Mouse (Mus musculus): ENCODE measurements at regions not wholly inside any gene's neighbourhood (a gene's known extent, or its start where the extent isn't known, plus 50 kb on each side); places are given as distances from the start of the nearest gene placed in this dataset.

DNA sequence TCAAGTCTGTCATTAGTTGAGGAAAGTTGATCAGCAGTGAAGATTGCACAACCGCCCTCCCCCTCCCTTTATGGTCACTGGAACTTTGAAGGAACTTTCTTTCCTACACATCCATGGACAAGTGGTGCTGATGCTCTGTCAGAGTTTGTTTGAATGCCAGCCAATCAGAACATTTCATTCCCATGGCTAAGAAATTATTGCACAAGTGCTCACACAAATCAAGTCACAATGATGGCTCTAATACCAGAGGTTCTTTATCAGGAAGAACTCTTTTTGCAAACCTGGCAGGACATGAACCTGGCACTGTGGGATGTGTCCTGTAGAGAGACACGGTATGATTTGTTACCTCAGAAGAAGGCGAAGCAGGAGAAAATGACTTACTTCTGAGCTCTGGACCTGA lies 54.3 kb upstream of the Spry2 start:
- DNase-seq, result no peak

- no peak for DNase-seq
Measured at GRCm38 (mm10) chr14:105955082-105955481, 58.5 kb upstream of the Spry2 start.

- no peak for DNase-seq
Measured at GRCm38 (mm10) chr14:105956796-105957195, 60.2 kb upstream of the Spry2 start.

DNA sequence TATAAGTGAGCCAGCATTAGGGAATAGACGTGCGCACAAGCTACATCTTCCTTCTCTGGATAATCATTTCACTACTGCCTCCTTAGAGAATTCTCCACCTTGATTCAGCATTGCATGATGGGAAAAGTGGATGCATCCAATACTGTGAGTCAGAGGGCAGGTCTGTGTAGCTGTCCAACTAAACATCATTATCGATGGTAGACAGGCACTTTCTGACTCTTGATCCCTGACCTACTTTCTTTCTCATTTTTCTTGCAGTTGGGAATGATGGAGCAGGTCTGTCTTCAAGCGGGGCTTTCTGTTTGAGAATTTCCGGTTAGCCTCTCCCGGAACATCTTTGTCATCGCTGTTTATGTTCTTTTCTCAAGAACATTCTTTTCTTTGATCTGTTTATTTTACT lies 61.4 kb upstream of the Spry2 start:
- no peak for DNase-seq

GRCm38 (mm10) chr14:105979544-105980323 lies 83.1 kb upstream of the Spry2 start:
- DNase-seq, result peak; percentile 54 to 75

DNA sequence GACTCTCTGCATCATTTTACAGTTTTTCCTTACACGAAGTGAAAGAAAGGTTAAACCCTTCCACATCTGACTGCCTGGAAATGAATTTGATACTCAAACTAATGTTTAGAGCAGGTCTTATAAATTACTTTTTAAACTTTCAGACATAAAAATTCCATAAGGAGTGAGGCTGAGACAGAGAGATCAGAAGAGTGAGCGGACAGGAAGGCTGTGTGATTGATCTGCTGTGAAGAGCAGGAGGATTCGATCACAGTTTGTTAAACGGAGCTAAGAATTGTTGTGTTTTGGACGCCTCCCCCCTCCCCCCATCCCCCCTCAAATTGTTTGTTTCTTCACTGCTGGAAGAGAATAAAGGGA lies 83.7 kb upstream of the Spry2 start:
- DNase-seq, result no peak

GRCm38 (mm10) chr14:105987341-105987882 lies 90.8 kb upstream of the Spry2 start:
- DNase-seq, result no peak

GRCm38 (mm10) chr14:105988738-105989137 lies 92.1 kb upstream of the Spry2 start:
- no peak for DNase-seq

- DNase-seq, result no peak
Measured at GRCm38 (mm10) chr14:105993124-105993523, 96.5 kb upstream of the Spry2 start.

GRCm38 (mm10) chr14:105999801-106000200 lies 103.2 kb upstream of the Spry2 start:
- DNase-seq, result no peak

DNA sequence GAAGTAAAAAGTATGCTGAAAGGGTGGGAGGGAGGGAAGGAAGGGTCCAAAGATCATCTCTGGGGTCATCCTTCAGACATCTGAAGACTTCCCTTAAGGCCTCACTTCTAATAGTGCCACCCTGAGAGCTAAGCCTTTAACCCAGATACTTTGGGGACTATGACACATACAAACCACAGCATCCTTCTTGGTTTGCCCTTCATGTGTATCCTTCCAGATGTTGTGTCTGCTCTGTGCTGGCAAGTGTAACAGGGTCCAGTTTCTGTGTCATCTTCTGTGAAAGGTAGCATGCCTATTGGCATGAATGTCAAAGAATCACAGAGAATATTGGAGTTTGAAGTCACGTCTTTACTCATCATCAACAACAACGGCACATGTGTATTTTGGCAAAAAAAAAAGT lies 98.2 kb upstream of the Trim52 start:
- no peak for DNase-seq

GRCm38 (mm10) chr14:106008951-106009350 lies 97.0 kb upstream of the Trim52 start:
- no peak for DNase-seq

DNA sequence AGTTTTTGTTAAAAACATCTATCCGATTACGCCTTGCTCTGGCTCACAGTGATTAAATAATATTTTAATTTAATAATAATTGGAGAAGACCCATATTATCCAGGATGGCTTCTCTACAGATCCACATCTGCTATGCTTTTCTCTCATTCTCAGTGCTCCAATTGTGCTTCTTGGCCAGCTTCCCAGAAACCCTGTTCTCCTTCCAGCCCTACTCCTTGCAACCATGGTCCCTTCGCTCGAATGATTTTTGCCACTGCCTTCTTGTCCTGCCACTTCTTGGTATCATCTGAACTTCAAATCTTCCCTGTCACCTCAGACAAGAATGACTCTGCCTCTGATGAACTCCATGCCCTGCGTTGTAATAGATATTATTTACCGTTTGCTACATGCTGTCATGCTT lies 95.0 kb upstream of the Trim52 start:
- peak in 1 of 2 experiments; percentile 11 for DNase-seq

GRCm38 (mm10) chr14:106011991-106012427 lies 94.0 kb upstream of the Trim52 start:
- peak; percentile 36 to 52 for DNase-seq

- no peak for DNase-seq
Measured at GRCm38 (mm10) chr14:106022806-106023205, 83.2 kb upstream of the Trim52 start.

GRCm38 (mm10) chr14:106026815-106027214 lies 79.2 kb upstream of the Trim52 start:
- DNase-seq, result no peak

- no peak for DNase-seq
Measured at GRCm38 (mm10) chr14:106027686-106028085, 78.3 kb upstream of the Trim52 start.

DNA sequence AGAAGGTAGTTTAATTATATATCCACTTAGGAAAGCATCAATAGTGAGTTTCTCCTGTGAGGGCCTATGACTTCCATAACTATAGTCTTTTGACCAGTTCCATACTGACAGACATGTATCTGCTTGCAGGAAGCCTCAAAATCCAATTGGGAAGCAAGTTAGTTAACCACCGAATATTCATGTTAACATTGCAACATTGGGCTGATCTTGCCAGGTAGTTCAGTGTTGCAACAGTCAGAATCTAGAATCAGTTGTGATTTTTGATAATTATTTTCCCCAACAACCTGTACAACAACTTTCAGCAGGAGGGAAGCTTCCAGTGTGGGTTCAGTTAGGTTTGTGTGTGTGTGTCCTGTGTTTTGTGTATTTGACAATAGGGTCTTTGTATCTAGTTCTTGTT lies 74.9 kb upstream of the Trim52 start:
- DNase-seq, result no peak

DNA sequence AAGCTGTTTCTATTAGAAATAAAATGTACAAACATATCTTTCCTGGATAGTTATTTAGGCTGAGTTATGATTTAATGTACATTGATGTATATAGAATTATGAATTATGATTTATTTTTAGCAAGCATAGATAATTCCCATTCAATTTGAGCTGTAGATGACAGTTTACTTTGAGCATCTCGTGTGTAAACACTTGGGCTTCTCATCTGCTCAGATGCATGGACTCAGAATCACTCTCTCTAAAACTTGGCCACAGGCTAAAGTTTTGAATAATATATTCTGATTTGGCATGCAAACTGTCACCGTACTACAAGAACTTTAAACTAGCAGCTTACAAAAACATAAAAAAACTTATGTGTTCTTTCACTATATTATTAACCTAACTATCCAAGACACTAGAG lies 72.2 kb upstream of the Trim52 start:
- no peak for DNase-seq

DNA sequence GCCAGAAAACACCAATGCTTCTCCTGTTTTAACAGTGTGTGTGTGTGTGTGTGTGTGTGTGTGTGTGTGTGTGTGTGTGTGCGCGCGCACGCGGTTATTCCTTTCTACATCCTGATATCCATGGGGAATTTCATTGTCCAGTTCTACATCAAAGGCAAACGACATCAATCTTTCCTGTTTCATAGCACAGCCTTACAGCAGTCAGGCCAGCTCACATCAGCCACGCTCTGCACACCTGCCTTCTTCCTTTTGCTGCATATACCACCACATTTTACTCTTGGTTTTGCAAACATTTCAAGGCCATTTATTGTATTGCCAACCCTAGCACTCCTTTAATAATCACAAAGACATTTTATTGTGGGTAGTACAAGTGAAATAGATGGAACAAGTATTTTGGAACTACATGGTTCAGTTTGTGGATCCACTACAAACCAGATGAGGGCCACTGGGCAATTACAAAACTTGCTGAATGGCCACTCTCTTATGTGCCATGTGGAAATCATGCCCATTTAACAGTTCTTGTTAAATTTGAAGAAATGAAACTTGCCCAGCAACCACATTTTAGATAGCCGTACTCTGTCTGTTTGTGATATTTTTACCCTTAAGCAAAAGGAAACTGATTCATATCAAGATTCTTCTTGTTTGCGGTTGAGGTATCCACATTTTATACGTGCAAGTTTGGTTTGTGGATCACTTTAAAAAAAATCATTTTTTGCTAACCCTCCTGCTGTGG lies 70.9 kb upstream of the Trim52 start:
- no peak for DNase-seq

- no peak for DNase-seq
Measured at GRCm38 (mm10) chr14:106044274-106044673, 61.7 kb upstream of the Trim52 start.

DNA sequence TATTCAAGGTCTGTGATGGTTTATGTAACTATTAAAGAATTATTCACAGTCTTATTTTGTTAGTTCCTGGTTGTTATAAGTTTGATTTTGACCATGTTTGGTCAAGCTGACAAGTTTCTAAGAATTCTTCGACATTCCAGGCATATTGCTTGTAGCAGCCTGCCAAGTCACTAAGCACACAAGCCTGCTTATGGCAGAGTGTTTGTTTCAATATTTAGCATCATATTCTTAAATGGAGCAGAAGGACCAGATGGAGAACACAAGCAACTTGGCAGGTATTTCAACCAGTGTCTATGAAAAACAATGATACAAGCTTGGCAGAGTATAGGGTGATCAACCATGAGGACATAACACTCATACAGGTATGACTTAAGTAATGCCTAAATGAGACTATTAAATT lies 55.8 kb upstream of the Trim52 start:
- no peak for DNase-seq

- no peak for DNase-seq
Measured at GRCm38 (mm10) chr14:106052585-106053551, 53.1 kb upstream of the Trim52 start.

All from kidney, postnatal 25 days (tissue).